Mouse (Mus musculus) midbrain, embryonic 15.5 days (tissue): Measurements from ENCODE around the gene Cxcr5. TPM values are rescaled to one million over a fixed set of nuclear protein-coding genes. Genes with fewer than 3 reads are reported as not detected.
A peak's percentile ranks its signal among the peaks of the same experiment; 100 is the strongest.

ENCODE experiments used
- ATAC-seq: fragments of 200-750 bp; cut with Nextera tagmentation; replicated peaks from 2 replicates; pipeline ENCODE4 v1.8.0; 2017; ENCODE audit warnings: moderate TSS enrichment
- H3K27ac ChIP-seq: fragments of 300-500 bp; sonication (generic); 2 replicates; pipeline ENCODE4 v1.5.1; 2015; ENCODE audit warnings: mild to moderate bottlenecking, inconsistent platforms
- H3K27me3 ChIP-seq: fragments of 300-500 bp; sonication (generic); replicated peaks from 2 replicates; pipeline ENCODE4 v1.6.1; 2015; ENCODE audit warnings: inconsistent platforms
- H3K36me3 ChIP-seq: fragments of 300-500 bp; sonication (generic); replicated peaks from 2 replicates; pipeline ENCODE4 v1.6.1; 2015; ENCODE audit warnings: inconsistent platforms
- H3K4me1 ChIP-seq: fragments of 300-500 bp; sonication (generic); 2 replicates; pipeline ENCODE4 v1.6.1; 2015; ENCODE audit warnings: inconsistent platforms
- H3K4me2 ChIP-seq: fragments of 300-500 bp; sonication (generic); 2 replicates; pipeline ENCODE4 v1.6.1; 2015; ENCODE audit warnings: inconsistent platforms, mild to moderate bottlenecking, moderate library complexity
- H3K4me3 ChIP-seq: fragments of 300-500 bp; sonication (generic); 2 replicates; pipeline ENCODE4 v1.5.1; 2015; ENCODE audit warnings: mild to moderate bottlenecking, inconsistent platforms
- H3K9ac ChIP-seq: fragments of 300-500 bp; sonication (generic); 2 replicates; pipeline ENCODE4 v1.6.1; 2015; ENCODE audit warnings: mild to moderate bottlenecking, inconsistent platforms
- H3K9me3 ChIP-seq: fragments of 300-500 bp; sonication (generic); 2 replicates; pipeline ENCODE4 v1.6.1; 2016; ENCODE audit warnings: inconsistent platforms
- WGBS: fragments of 180-500 bp; shearing (Covaris S2); methylation state at CpG from one replicate; pipeline ENCODE4 v1.1.7; 2015; ENCODE audit warnings: mixed read lengths; 5-methylcytosine and 5-hydroxymethylcytosine counted together
- polyA plus RNA-seq: library from polyadenylated mRNA; unstranded; fragments of >200 nt; fragmentation: Nextera tagmentation; extraction: Ambion mirVana; gene quantifications from 2 replicates; pipeline ENCODE4 v1.2.1, GENCODE M21; 2015

The Cxcr5 gene
- polyA plus RNA-seq, 1 experiment from 2014 or later, result not detected

- Histone ChIP-seq H3K4me3 (no peak overlapping the region), H3K36me3 (no peaks in the 10 kb centered on the region), H3K27me3 (no peaks in the 10 kb centered on the region), H3K27ac (peak overlapping the region; percentile 64), H3K4me2 (peak overlapping the region; percentile 12; the same call in 1 of the 2 replicates), H3K9me3 (no peaks in the 10 kb centered on the region), H3K9ac (peak overlapping the region; percentile 2; the same call in 1 of the 2 replicates), H3K4me1 (peaks cover 78% of the 10 kb centered on the region)
- WGBS, result 19% methylated on average over 11 of the region's 11 CpGs
- ATAC-seq, result no peak
These were observed 67.3 kb downstream of the Cxcr5 start for GRCm38 (mm10) chr9:44494261-44494862.

- 63% methylated on average over 17 of the region's 17 CpGs for WGBS
- no peaks in the 10 kb centered on the region for H3K36me3 ChIP-seq
- H3K4me2 ChIP-seq, result no peak overlapping the region
- peak overlapping the region; percentile 10; the same call in 1 of the 2 replicates for H3K9ac ChIP-seq
- H3K27me3 ChIP-seq, result no peaks in the 10 kb centered on the region
- H3K27ac ChIP-seq, result no peak overlapping the region
- no peak for ATAC-seq
- H3K4me1 ChIP-seq, result peaks cover 78% of the 10 kb centered on the region
- no peaks in the 10 kb centered on the region for H3K9me3 ChIP-seq
- H3K4me3 ChIP-seq, result no peak overlapping the region
These were observed 68.8 kb downstream of the Cxcr5 start for GRCm38 (mm10) chr9:44492631-44493461.

GRCm38 (mm10) chr9:44491351-44491750 lies 70.3 kb downstream of the Cxcr5 start:
- 79% methylated on average over 10 of the region's 10 CpGs for WGBS
- ATAC-seq, result no peak
- Histone ChIP-seq H3K4me1 (peaks cover 80% of the 10 kb centered on the region), H3K9me3 (no peaks in the 10 kb centered on the region), H3K27ac (no peak overlapping the region), H3K36me3 (no peaks in the 10 kb centered on the region), H3K27me3 (no peaks in the 10 kb centered on the region), H3K4me2 (no peak overlapping the region), H3K9ac (no peak overlapping the region), H3K4me3 (no peak overlapping the region)

- H3K4me3 ChIP-seq, result peak overlapping the region; percentile 14; the same call in 1 of the 2 replicates
These were observed 71.3 kb downstream of the Cxcr5 start for GRCm38 (mm10) chr9:44490086-44490967.

GRCm38 (mm10) chr9:44489651-44490085 lies 72.0 kb downstream of the Cxcr5 start:
- ATAC-seq, result 0 out of 2 replicates have a peak, but pooled peaks have one; percentile 29
- 3% methylated on average over 17 of the region's 17 CpGs for WGBS
- no peaks in the 10 kb centered on the region for H3K27me3 ChIP-seq
- peaks cover 87% of the 10 kb centered on the region for H3K4me1 ChIP-seq
- peak overlapping the region; percentile 14; the same call in 1 of the 2 replicates for H3K9ac ChIP-seq
- no peaks in the 10 kb centered on the region for H3K9me3 ChIP-seq
- no peaks in the 10 kb centered on the region for H3K36me3 ChIP-seq
- peak overlapping the region; percentile 14; the same call in 1 of the 2 replicates for H3K4me3 ChIP-seq
- peak overlapping the region; percentile 93 for H3K4me2 ChIP-seq
- peak overlapping the region; percentile 76 for H3K27ac ChIP-seq

More at GRCm38 (mm10) chr9:44490086-44490967, 71.3 kb downstream of the Cxcr5 start:
- Histone ChIP-seq H3K4me1 (peaks cover 87% of the 10 kb centered on the region), H3K4me2 (peak overlapping the region; percentile 93), H3K36me3 (no peaks in the 10 kb centered on the region), H3K9me3 (no peaks in the 10 kb centered on the region), H3K27me3 (no peaks in the 10 kb centered on the region), H3K9ac (peak overlapping the region; percentile 14; the same call in 1 of the 2 replicates), H3K27ac (peak overlapping the region; percentile 76)
- WGBS, result 17% methylated on average over 17 of the region's 17 CpGs
- no peak for ATAC-seq

- no peak for ATAC-seq
- 3% methylated on average over 5 of the region's 5 CpGs for WGBS
- 0 out of 2 replicates have a peak overlapping the region, but pooled peaks have one; percentile 14 for H3K4me3 ChIP-seq
These were observed 72.8 kb downstream of the Cxcr5 start for GRCm38 (mm10) chr9:44488855-44489381.

GRCm38 (mm10) chr9:44488416-44488815 lies 73.3 kb downstream of the Cxcr5 start:
- peak overlapping the region; percentile 76 for H3K27ac ChIP-seq
- H3K36me3 ChIP-seq, result no peaks in the 10 kb centered on the region
- ATAC-seq, result no peak
- peak overlapping the region; percentile 93 for H3K4me2 ChIP-seq
- no peaks in the 10 kb centered on the region for H3K27me3 ChIP-seq
- no peak overlapping the region for H3K4me3 ChIP-seq
- H3K9ac ChIP-seq, result peak overlapping the region; percentile 11; the same call in 1 of the 2 replicates
- WGBS, result 13% methylated on average over 8 of the region's 8 CpGs
- H3K4me1 ChIP-seq, result peaks cover 85% of the 10 kb centered on the region
- H3K9me3 ChIP-seq, result no peaks in the 10 kb centered on the region

More at GRCm38 (mm10) chr9:44488855-44489381, 72.8 kb downstream of the Cxcr5 start:
- Histone ChIP-seq H3K27me3 (no peaks in the 10 kb centered on the region), H3K36me3 (no peaks in the 10 kb centered on the region), H3K27ac (peak overlapping the region; percentile 76), H3K4me2 (peak overlapping the region; percentile 93), H3K9ac (peak overlapping the region; percentile 11; the same call in 1 of the 2 replicates), H3K4me1 (peaks cover 87% of the 10 kb centered on the region), H3K9me3 (no peaks in the 10 kb centered on the region)

GRCm38 (mm10) chr9:44487441-44487840 lies 74.2 kb downstream of the Cxcr5 start:
- Histone ChIP-seq H3K9ac (peak overlapping the region; percentile 25; the same call in 1 of the 2 replicates), H3K9me3 (no peaks in the 10 kb centered on the region), H3K36me3 (no peaks in the 10 kb centered on the region), H3K4me3 (peak overlapping the region; percentile 84; the same call in 1 of the 2 replicates), H3K4me1 (peaks cover 76% of the 10 kb centered on the region), H3K27ac (peak overlapping the region; percentile 76), H3K27me3 (no peaks in the 10 kb centered on the region), H3K4me2 (peak overlapping the region; percentile 93)
- WGBS, result 11% methylated on average over 7 of the region's 7 CpGs
- ATAC-seq, result no peak

- H3K9me3 ChIP-seq, result no peaks in the 10 kb centered on the region
- no peaks in the 10 kb centered on the region for H3K27me3 ChIP-seq
- H3K9ac ChIP-seq, result peak overlapping the region; percentile 97
- H3K27ac ChIP-seq, result peak overlapping the region; percentile 76; the same call in 1 of the 2 replicates
- ATAC-seq, result no peak
- peaks cover 80% of the 10 kb centered on the region for H3K4me1 ChIP-seq
- H3K4me3 ChIP-seq, result peak overlapping the region; percentile 84
- WGBS, result 17% methylated on average over 15 of the region's 15 CpGs
- H3K4me2 ChIP-seq, result peak overlapping the region; percentile 93
- H3K36me3 ChIP-seq, result no peaks in the 10 kb centered on the region
These were observed 74.8 kb downstream of the Cxcr5 start for GRCm38 (mm10) chr9:44486741-44487421.

GRCm38 (mm10) chr9:44486335-44486734 lies 75.3 kb downstream of the Cxcr5 start:
- Histone ChIP-seq H3K4me3 (peak overlapping the region; percentile 84), H3K4me1 (peaks cover 85% of the 10 kb centered on the region), H3K27ac (0 out of 2 replicates have a peak overlapping the region, but pooled peaks have one; percentile 76), H3K27me3 (no peaks in the 10 kb centered on the region), H3K36me3 (no peaks in the 10 kb centered on the region), H3K9ac (peak overlapping the region; percentile 97), H3K4me2 (peak overlapping the region; percentile 93), H3K9me3 (no peaks in the 10 kb centered on the region)
- no peak for ATAC-seq
- 7% methylated on average over 3 of the region's 3 CpGs for WGBS
